Mouse (Mus musculus): ENCODE data around the gene Gar1.

Gene Gar1

DNA sequence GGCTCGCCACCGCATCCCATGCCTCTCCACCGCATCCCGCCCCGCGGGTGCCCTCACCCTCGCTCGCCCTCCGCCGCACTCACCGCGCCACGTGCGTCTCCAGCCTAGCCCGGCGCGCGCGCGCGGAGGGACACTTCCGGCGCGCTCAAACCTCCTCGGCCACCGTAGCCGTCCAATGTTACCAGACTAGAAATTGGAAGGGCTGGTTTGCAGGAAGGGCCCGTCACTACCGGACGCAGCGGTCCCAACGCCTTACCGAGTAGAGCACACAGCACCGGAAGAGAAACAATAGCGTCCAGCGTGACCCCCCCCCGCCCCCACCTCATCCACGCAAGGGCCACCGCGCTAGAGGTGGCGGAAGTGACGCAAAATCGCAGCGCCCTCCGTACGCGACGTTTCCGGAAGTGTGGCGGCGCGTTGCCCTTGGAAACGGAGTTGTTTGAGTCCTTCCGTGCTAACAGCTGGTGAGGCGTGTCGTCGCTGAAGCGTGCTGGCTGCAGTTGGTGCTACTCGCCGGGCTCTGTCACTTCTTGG, at the start of gene Gar1:
Gene Gar1, minus strand, starts transcription at position 362 of the 534 bp plus-strand sequence.
- DNase-seq (ENCODE audit: low read depth, low spot score), result peak; percentile 98

DNA sequence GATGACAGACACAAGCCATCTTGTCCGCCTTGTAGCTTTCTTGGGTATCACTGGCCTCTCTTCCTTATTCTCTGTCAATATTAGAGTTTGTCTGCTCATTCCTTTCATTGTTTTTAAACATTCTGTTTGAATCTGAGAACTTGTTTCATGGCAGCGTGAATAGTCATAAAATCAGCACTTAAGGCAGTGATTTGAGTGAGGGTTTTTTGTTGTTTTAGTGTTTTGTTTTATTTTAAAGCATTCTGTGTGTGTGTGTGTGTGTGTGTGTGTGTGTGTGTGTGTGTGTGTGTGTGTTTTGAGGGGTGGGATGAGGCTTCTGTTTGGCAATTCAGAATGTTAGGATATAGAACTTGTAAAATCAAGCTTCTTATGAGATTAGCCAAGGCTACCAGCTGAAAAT, 48.7 kb upstream of the Gar1 start:
- no peak for DNase-seq (ENCODE audit: low read depth, low spot score)

DNA sequence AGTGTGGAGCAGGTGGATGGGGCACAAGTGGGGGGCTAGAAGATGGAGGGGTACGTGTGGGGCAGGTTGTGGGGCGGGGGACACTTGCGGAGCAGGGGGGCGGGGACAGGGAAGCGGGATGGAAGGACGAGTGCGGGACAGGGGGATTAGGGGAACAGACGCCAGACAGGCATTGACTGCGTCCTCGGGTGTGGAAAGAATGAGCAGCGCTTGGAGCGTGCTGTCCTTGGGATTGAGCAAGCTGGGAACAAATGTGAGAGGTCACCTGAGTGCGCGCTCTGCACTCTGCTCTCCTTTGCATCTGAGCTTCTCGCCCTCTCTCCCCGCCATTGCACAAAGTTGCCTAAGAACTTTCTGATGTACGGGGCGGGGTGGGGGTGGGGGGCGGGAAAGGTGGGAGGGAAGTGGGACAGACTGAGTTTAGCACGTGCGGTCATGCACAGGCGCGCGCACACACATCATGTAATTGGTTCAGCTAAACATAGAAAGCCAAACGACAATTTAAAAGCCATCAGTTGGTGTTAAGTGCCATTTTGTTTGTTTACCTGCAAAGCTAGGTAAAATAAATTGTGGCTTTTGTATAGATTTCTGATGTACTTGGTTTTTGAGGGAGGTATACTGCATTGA, 48.0 kb upstream of the Gar1 start:
- DNase-seq (ENCODE audit: low read depth, low spot score), result no peak

DNA sequence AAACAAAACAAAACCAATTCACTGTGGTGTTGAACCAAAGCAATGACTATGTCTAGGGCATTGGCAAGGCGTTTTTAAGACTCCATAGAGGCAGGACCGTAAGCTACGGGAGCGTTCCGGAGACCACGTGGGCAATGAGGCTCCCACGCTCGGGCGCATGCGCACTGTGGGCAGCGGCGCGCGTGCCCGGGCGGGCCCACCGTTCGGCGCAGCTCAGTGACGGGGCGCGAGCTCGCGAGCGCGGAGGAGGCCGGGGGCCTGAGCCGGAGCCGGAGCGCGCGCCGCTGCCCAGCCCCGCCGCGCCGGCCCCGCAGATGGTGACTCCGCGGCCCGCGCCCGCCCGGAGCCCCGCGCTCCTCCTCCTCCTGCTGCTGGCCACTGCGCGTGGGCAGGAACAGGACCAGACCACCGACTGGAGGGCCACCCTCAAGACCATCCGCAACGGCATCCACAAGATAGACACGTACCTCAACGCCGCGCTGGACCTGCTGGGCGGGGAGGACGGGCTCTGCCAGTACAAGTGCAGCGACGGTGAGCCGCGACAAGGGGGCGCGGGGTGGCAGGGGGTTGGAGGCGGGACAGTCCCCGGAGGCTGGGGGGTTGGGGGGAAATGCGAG, 47.3 kb upstream of the Gar1 start, which contains the start of gene Pla2g12a:
Gene Pla2g12a, plus strand, starts transcription at position 202 of the 617 bp plus-strand sequence.
- DNase-seq (ENCODE audit: low read depth, low spot score), result peak; percentile 89

DNA sequence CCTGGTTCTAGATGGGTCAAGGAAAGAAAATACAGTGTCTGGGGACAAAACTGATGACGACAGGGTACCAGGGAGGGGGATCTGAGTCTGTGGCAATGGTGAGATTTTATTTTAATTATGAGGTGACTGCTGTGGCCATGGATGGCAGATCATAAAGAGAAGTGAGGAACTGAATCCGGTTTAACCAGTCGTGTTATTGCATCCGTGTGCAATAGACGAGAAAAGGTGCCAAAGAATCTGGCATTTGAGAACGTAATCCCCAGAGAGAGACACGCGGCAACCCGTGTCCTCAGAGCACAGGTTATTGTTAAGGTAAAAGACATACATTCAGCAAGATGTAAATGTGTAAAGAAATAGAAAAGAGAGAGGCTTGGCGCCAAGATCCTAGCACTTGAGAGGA, 46.1 kb upstream of the Gar1 start:
- no peak for DNase-seq (ENCODE audit: low read depth, low spot score)

DNA sequence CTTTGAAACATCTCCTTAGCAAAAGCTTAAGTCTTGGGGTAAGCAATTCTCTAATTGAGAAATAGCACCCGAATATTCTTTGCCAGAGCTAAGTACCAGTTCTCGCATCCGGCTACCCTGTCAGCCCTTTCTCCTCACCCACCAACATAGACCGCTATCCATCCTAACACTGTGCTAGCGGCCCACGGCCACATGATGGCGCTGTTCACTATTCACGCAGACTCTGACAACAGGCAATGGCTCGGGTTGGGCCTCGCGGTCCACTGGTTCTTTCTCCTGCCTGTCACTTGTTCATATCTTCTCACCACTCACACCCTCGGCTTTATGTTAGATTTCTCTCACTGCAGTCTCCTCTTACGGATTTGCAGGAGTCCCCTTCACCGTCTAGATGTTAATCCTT, 32.5 kb upstream of the Gar1 start:
- DNase-seq (ENCODE audit: low read depth, low spot score), result peak; percentile 31

DNA sequence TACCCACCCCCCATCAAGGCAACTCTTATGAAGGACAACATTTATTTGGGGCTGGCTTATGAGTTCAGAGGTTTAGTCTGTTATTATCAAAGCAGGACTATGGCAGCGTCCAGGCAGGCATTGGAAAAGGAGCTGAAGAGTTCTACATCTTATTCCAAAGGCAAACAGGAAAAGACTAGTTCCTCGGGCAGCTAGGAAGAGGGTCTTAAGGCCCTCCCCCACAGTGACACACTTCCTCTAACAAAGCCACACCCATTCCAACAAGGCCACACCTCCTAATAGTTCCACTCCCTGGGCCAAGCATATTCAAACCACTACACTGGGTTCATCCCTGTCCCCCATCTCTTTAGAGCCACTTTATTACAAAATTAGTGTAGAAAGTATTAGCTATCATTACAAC, 31.4 kb upstream of the Gar1 start:
- no peak for DNase-seq (ENCODE audit: low read depth, low spot score)

DNA sequence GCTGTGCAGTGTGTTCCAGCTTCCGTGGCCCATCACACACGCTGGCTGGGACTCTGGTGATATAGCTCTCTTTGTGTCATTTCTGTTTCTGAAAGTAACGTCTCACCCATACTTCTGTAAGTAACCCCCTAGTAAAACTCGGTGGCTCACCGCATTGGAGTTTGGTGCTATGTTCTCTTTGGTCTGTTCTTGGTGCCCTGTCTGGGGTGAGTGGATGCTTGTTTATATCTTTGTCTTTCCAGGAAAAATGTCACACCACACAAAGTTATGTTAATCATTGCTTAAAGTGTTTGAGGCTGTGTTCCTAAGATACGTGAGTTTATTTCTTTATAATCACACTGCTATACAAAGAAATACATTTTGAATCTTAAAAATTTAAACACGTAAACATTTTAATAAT, 15.7 kb upstream of the Gar1 start:
- no peak for DNase-seq (ENCODE audit: low read depth, low spot score)

DNA sequence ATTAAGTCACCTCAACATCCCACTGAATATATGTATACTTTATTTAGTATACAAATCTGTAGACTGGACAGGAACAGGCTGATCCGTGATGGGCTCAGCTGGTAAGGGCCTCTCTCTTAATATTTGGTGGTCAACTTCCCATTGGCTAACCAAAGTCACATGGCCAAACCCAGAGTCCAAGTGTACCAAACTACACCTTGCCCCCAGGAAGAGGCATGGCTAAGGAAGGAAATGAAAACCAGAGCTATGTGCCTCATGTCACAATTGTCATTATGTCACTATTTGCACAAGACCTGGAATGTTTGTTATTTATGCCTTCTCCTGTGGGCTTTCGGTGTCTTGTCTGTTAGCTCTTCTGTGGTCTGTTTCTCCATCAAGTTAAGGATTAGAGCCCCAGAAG, 14.7 kb upstream of the Gar1 start:
- DNase-seq (ENCODE audit: low read depth, low spot score), result no peak

DNA sequence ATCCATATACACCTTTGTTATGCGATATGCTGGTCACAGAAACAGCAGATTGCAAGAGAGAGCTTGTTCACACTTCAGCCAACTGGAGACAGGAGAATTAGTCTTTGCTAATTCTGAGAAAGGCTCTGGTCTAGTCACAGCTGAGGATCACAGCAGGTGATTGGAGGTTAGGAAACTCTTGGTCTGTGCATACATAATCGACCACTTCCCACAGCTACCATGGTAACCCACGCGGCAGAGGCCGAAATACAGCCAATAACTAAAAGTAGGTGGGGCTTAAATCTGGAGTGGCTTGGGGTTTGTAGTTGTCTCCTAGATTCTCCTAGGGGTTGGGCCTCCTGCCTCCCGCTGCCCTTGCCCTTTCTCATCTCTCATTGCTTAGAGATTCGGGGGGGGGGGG, 6.8 kb upstream of the Gar1 start:
- no peak for DNase-seq (ENCODE audit: low read depth, low spot score)

DNA sequence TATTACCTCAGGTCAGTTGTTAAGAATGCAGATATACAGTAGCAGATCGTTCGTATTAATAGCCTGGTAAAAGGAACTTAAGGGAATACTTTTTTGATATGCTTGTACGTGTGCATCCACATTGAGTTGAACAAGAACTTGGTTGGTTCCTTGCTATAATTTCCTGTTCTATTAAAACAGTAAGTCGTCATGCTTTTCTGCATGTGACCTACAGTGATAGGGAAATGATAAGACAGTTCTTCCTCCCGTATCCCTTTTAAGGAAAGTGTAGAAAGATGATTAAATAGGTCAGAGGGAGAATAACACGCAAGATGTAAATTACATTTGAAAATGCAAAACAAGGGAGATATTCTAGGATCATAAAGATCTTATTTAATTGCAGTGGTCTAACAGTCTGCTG, 5.8 kb upstream of the Gar1 start:
- DNase-seq (ENCODE audit: low read depth, low spot score), result no peak

DNA sequence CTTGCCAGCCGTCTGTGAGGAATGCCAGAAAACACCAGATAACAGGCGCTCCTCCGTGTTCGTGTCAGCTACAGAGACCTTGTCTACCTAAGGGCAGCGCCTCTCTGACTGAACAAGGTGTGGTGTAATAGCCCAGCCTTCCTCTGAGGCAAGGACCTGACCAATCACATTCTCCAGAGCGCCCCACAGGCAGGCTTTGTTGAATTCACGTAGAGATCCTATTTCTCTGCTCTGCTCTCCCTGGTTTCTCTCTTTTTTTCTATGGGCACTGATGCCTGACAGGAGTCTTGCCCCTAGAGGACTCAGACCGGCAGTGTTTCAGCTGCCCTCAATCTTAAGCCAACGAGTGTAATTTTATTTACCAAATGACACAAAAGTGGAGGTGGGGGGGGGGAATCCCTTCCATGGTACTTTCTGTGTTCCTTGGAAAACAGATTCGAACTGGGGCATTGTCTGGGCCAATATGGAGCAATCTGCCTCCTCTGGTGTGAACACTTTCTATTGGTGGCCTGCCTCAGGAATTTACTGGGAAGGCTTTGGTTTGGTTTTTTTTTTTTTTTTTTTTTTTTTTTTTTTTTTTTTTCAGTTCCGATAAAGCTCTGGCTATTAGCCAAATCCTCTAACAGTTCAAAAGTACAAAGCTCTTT, 5.0 kb upstream of the Gar1 start:
- DNase-seq (ENCODE audit: low read depth, low spot score), result no peak

DNA sequence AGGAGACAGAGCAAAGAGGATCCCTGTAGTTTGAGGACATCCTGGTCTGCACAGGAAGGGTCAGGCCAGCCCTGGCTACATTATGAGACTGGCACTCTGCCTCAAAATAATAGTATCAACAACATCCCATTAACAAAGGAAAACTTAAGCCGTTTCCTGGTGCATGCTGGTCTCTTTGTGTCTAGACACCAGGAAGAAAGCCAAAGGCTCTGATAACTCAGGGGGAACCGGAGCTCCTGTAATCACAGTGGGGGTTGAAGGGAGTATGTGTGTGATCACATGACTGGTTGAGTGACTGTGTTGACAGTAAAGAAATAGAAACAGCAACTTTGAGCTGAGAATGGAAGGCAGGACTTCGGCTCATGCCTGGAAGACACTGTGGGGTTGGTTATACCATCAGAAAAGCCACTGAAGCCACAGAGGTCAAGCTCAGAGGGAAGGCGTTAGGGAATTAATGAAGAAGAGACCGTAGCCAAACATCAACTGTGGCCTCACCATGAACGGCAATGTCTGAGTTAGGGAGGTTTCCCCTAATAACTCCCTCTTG, 4.3 kb upstream of the Gar1 start, which contains the start of gene Cfi:
Gene Cfi, plus strand, starts transcription at position 497 of the 547 bp plus-strand sequence.
- DNase-seq (ENCODE audit: low read depth, low spot score), result no peak

DNA sequence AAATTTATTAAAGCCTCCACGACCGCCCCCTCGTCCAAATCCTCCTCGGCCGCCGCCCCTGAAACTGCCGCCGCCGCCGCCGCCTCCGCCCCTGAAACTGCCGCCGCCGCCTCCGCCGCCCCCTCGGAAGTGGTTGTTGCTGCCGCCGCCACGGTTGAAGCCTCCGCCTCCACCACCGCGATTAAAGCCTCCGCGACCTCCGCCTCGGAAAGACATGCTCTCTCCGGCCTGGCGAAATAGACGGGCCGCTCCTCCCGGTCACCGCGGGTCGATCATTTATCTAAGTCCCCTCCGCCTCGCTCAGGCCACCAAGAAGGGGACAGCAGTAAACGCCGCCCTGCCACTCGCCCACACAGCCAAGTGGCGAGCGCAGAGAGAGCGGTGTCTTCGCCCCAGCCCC, 570 bp downstream of the Gar1 start:
- DNase-seq (ENCODE audit: low read depth, low spot score), result no peak

DNA sequence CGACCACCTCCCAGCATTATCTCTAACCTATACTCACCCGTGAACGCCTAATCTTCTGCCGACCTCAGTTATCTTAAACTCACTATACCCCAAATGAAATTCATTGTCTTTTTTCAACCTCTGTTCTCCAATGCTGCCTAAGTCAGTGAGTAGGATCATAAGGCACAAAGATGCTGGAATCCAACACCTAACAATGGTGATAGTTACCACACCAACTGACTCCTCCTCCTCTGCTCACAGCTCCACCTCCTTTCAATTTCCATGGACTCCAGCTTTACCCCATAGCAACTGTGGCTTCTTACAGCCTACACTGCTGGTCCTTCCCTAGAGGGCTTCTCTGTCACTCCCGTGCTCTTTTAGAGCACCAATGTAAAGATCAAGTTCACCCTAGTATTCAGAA, 3.5 kb downstream of the Gar1 start:
- no peak for DNase-seq (ENCODE audit: low read depth, low spot score)

DNA sequence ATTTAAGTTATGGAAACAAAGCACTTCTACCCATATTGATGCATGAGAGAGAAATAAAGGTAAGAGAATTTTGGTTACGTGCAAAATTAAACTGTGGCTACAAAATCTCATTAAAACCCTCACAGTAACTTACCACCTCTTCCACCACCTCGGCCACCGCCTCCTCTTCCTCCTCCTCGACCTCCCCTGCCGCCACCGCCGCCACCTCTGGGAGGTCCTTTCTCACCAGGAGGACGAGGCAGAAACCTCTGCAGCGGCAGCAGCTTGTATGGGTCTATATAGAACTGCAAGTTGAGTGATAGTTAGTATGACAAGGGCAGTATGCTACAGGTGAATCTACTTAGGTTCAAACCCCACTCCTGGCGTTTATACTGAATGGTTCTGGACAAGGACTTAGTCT, 4.5 kb downstream of the Gar1 start:
- DNase-seq (ENCODE audit: low read depth, low spot score), result no peak

DNA sequence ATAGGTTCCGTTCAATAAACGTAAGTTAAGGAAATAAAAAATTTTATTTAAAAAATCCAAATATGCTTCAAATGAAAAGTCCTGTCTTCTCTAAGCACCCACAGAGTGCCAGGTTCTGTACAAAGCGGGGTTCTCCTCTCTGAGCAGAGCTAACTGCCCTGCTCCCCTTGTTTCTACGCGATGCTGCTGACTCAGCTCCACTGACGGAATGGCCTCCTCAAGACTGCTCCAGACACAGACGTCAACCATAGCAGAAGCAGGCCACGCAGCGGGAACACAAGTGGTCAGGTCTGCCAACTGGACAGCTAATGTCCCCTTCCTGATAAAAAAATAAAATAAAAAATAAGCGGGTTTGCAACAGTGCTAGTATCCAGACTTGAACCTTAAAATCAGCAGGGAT, 6.3 kb downstream of the Gar1 start:
- DNase-seq (ENCODE audit: low read depth, low spot score), result no peak

DNA sequence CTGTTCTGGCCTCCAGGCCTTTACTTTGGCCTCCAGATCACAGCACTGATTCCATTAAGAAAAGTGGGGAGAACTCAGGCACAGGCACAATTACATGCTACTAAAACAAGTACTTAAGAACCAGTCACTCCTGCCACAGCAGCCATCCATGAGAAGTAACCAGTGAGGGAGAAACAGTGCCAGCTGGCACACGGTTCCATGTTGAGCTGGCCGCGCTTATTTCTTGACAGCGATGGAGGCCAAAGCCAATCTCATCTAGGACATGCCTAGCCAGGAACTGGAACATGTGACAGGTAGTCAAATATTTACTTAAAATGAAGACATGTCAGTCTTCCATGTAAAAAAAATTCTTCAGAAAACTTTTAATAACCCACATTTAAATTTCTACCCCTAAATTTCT, 7.0 kb downstream of the Gar1 start:
- DNase-seq (ENCODE audit: low read depth, low spot score), result no peak

DNA sequence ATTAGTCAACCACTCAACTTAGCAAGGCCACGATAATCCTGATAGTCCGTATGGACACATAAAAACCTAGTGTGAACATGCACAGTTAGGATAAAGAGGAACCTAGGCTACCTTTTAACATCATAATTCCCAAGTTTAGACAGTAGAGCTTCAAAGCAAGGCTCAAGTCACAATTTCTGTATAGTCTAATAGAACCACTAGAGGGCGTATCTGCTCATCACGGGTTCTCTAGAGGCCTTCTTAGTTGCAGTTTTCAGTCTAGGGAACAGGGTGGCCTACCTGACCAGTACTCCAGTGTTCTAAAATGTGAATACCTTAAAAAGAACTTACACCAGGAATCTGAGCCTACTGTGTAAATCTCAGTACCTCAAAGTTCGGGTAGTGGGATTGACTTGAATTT, 7.9 kb downstream of the Gar1 start:
- peak; percentile 51 for DNase-seq (ENCODE audit: low read depth, low spot score)

DNA sequence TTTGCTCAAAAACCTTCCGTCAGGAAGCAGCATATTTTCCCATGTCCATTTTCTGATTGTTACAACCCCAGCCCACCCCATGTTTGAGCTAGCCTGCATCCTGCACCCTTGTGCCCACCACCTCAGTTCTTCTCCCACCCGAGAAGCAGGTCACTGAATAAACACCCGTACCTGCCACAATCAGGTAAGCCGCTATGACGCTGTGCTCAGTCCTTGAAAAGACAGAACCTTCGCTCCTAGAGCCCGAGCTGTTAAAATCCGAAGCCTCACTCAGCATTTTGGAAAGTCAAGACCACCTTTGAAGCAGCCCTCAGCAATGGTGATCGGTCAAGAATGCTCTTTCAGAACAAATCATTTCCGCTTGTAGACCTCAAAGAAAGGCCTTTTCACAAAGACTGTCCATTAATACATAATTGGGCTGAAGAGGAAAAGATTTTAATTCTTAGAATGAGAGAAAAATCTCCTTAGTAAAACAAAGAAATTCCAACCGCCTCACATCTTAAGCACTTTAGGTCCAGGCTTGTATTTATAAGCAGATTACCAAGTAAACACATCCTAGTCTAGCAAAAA, 8.9 kb downstream of the Gar1 start, which contains the start of gene Rrh:
Gene Rrh, minus strand, starts transcription at position 382 of the 570 bp plus-strand sequence.
- no peak for DNase-seq (ENCODE audit: low read depth, low spot score)

DNA sequence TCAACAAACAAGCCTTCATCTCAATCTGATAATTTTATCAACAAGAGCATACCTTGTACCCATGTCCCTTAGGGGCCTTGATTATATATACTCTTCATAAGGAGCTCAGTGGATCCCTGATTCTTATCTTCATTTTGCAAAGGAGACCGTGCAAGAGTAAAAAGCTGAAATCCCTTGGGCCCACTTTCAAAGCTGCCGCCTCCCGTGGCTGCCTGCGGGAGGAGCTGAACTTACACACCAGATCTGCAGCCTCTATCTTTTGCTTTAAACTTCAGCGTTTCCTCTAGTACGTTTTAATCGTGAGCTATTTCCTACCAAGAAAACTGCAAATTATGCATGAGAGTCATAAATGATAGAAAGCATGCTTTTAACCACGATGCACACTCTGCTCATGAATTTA, 9.5 kb downstream of the Gar1 start:
- DNase-seq (ENCODE audit: low read depth, low spot score), result no peak

DNA sequence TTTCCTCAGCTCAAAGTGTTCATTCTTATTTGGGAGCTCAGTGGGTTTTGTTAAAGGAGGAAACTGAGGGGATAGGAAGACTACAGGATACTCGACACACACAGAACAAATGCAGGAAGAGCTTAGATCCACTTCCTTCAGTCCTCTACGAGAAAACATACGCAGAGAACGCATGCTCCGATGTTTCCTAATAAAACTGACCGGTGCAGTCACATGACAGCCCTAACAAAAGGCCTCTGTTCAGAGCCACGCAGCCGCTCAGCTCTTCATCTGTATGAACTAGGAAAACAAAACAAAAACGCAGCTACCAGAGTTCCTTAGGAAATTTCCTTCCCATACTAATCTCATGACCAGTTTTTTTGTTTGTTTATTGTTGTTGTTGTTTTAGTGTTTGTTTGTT, 10.3 kb downstream of the Gar1 start:
- DNase-seq (ENCODE audit: low read depth, low spot score), result no peak
